Mouse (Mus musculus) forebrain, embryonic 10.5 days (tissue): ENCODE results near the gene Prkab1. TPM values are rescaled to one million over a fixed set of nuclear protein-coding genes. Genes with fewer than 3 reads are reported as not detected.

Source experiments
- polyA plus RNA-seq: library from polyadenylated mRNA; unstranded; fragments of >200 nt; fragmentation: Nextera tagmentation; extraction: Ambion mirVana; gene quantifications from 2 replicates; pipeline ENCODE4 v1.2.1, GENCODE M21; 2016

Gene Prkab1
- polyA plus RNA-seq, 1 experiment from 2014 or later = 77.5 TPM

Other genes with a start within 250 kb of the Prkab1 start
- 42.6 and 48.9 TPM in 2 replicates for gene Cit, start 179.2 kb downstream of the Prkab1 start, polyA plus RNA-seq
- not detected in 2 replicates for gene Tmem233, start 58.7 kb upstream of the Prkab1 start, polyA plus RNA-seq